Mouse (Mus musculus) neutrophil, adult 5-6 weeks (primary cell): ENCODE measurements around the gene Tmub1. TPM values are rescaled to one million over a fixed set of nuclear protein-coding genes. Genes with fewer than 3 reads are reported as not detected.

ENCODE experiments used
- ATAC-seq: fragments of 151-379, 151-347 bp; 2 replicates; pipeline ENCODE4 v1.8.0; 2017; ENCODE audit warnings: mild to moderate bottlenecking, moderate TSS enrichment; ENCODE audit not compliant: insufficient number of reproducible peaks, poor library complexity, low FRiP score, severe bottlenecking; ENCODE audit errors: extremely low read depth
- total RNA-seq: library from RNA; stranded (forward); fragments of 200-1000 nt; gene quantifications from 2 replicates; pipeline ENCODE4 v1.2.3, GENCODE M21; 2017

Gene Tmub1
- total RNA-seq, 1 experiment from 2014 or later = 29.4 TPM

- ATAC-seq = no peak
These were observed 20.9 kb downstream of the Tmub1 start for GRCm38 (mm10) chr5:24426556-24427284.

GRCm38 (mm10) chr5:24426037-24426432 is 21.6 kb downstream of the Tmub1 start:
- no peak for ATAC-seq

- no peak for ATAC-seq
These were observed 22.1 kb downstream of the Tmub1 start for GRCm38 (mm10) chr5:24425421-24426036.

- ATAC-seq = 0 out of 2 replicates have a peak, but pooled peaks have one; percentile 6
These were observed 22.7 kb downstream of the Tmub1 start for GRCm38 (mm10) chr5:24424861-24425411.

GRCm38 (mm10) chr5:24424004-24424781 is 23.5 kb downstream of the Tmub1 start:
- ATAC-seq = no peak

- ATAC-seq = peak; percentile 93
These were observed 24.3 kb downstream of the Tmub1 start, which contains the start of the genes Cdk5 and Slc4a2 for GRCm38 (mm10) chr5:24423129-24424003. Gene Cdk5 (minus strand): TSS chr5:24423530. Gene Slc4a2 (plus strand): TSS chr5:24423837.

- no peak for ATAC-seq
These were observed 27.3 kb downstream of the Tmub1 start for GRCm38 (mm10) chr5:24420381-24420780.

- ATAC-seq = no peak
These were observed 30.1 kb downstream of the Tmub1 start for GRCm38 (mm10) chr5:24417587-24417986.

GRCm38 (mm10) chr5:24416222-24416736 is 31.4 kb downstream of the Tmub1 start:
- ATAC-seq = peak; percentile 65

- no peak for ATAC-seq
These were observed 33.7 kb downstream of the Tmub1 start for GRCm38 (mm10) chr5:24413938-24414337.

GRCm38 (mm10) chr5:24413042-24413693 is 34.5 kb downstream of the Tmub1 start, which contains the start of gene Asic3:
Gene Asic3 (plus strand): TSS chr5:24413392.
- ATAC-seq = no peak

- ATAC-seq = no peak
These were observed 35.6 kb downstream of the Tmub1 start for GRCm38 (mm10) chr5:24412063-24412462.

GRCm38 (mm10) chr5:24409466-24409865 is 38.2 kb downstream of the Tmub1 start:
- no peak for ATAC-seq

GRCm38 (mm10) chr5:24408651-24409050 is 39.0 kb downstream of the Tmub1 start:
- ATAC-seq = no peak

GRCm38 (mm10) chr5:24405389-24405876 is 42.2 kb downstream of the Tmub1 start:
- no peak for ATAC-seq

GRCm38 (mm10) chr5:24404594-24405360 is 42.9 kb downstream of the Tmub1 start:
- no peak for ATAC-seq

- ATAC-seq = no peak
These were observed 45.7 kb downstream of the Tmub1 start for GRCm38 (mm10) chr5:24401969-24402368.
